Mouse (Mus musculus): ENCODE data around the gene Cldn15. TPM values are rescaled to one million over a fixed set of nuclear protein-coding genes. Genes with fewer than 3 reads are reported as not detected.
A peak's percentile ranks its signal among the peaks of the same experiment; 100 is the strongest.

The Cldn15 gene
- total RNA-seq, 2 experiments from 2014 or later: 0.17 TPM; not detected in 1

DNA sequence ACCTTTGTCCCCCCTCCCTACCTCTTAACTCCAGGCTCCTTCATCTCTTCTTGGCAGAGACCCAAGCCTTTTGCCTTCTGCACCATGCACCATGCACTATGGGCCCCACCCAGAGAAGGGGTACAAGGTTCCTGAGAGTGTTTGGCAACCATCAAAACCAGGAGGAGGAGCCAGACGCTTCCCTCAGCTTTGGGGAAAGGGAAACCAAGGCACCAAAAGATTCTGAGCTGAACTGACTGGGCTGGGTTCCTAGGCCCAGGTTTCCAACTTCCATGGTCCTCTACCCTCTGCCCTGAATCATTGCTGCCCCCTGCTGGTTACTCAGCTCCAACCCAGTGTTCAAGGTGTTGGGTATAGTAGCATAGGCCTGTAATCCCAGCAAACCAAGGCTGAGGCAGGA is 4.3 kb downstream of the Cldn15 start:
- DNase-seq (ENCODE audit: low spot score in 2 of 2): peak in 1 of 2 experiments; percentile 43
- intact Hi-C loops (cut with DNase I): no loop called here

- DNase-seq (ENCODE audit: low spot score in 2 of 2): no peak
- intact Hi-C loops (cut with DNase I): no loop called here
Observed at GRCm38 (mm10) chr5:136973670-136974069, 7.3 kb downstream of the Cldn15 start.

- intact Hi-C loops (cut with DNase I): no loop called here
- no peak for DNase-seq (ENCODE audit: low spot score in 2 of 2)
Observed at GRCm38 (mm10) chr5:136977769-136978168, 11.4 kb downstream of the Cldn15 start.

GRCm38 (mm10) chr5:136979762-136980161 is 13.3 kb downstream of the Cldn15 start:
- DNase-seq (ENCODE audit: low spot score in 2 of 2): no peak
- intact Hi-C loops (cut with DNase I): no loop called here

GRCm38 (mm10) chr5:136980974-136981373 is 14.6 kb downstream of the Cldn15 start:
- intact Hi-C loops (cut with DNase I): no loop called here
- DNase-seq (ENCODE audit: low spot score in 2 of 2): no peak

GRCm38 (mm10) chr5:136982338-136982930 is 16.0 kb downstream of the Cldn15 start:
- intact Hi-C loops (cut with DNase I): no loop called here
- peak in 1 of 2 experiments; percentile 39 for DNase-seq (ENCODE audit: low spot score in 2 of 2)

- intact Hi-C loops (cut with DNase I): no loop called here
- DNase-seq (ENCODE audit: low spot score in 2 of 2): no peak
Observed at GRCm38 (mm10) chr5:136984828-136985227, 18.4 kb downstream of the Cldn15 start.

DNA sequence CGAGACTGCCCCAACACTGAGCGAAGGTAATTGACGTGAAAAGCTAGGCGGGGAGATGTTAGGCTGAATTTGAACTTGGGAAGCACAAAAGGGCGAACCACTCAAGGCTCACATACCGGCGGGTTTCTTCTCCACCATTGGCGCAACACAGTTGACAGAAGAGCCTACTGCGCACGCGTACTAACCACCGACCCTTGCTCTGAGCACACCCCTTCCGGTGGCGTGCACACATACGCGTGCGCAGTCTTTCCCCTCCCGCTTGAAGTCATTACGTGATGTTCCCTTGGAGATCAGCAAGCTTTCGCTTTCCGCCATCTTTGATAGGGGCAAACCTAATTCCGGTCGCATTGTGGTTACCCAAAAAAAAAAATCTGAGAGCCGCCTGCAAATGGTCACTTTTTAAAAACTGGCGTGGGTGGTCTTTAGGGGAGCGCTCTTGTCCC is 20.3 kb downstream of the Cldn15 start, which contains the start of gene Plod3:
TSS of gene Plod3 (plus strand) at position 325 of the 443 bp plus-strand sequence.
- intact Hi-C loops (cut with DNase I): no loop called here
- peak; percentile 97 to 99 for DNase-seq (ENCODE audit: low spot score in 2 of 2)

DNA sequence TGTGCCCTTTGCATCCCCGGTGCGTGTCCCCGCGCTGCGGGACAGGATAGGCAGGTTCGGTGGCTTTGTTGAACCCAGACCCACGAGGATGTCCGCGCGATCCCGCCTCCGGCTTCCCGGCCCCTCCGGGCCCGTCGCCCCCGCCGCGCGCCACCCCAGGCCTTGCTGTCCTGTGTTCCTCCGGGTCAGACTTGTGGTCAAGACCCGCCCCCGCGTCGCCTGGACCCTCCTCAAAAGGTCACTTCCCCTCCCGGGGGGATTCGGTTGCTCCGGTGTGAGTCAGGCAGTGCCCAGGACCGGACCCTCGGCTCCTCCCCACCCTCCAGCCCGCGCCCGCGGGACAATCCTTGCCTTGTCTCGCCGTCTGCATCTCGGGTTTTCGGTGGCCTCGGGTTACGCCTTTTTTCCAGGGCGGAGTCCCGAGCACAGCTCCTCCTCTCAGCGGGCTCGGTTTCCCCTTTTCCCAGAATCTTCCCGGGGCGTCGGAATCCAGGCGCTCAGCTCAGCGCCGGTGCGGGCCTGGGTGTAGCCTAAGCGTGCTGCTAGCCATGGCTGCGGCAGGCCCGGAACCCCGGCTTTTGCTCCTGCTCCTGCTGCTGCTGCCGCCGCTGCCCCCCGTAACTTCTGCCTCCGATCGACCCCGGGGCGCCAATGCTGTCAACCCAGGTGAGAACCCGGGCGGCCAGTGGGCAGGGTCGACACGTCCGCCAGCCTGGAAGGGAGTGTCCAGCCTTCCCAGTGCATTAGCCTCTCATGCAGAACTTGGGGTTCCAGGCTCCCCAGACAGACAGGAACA is 20.9 kb downstream of the Cldn15 start:
- DNase-seq (ENCODE audit: low spot score in 2 of 2): peak; percentile 62 to 73
- intact Hi-C loops (cut with DNase I): no loop called here

- peak in 1 of 2 experiments; percentile 23 for DNase-seq (ENCODE audit: low spot score in 2 of 2)
- intact Hi-C loops (cut with DNase I): no loop called here
Observed at GRCm38 (mm10) chr5:136987934-136988271, 21.5 kb downstream of the Cldn15 start, which contains the start of gene Znhit1. Gene Znhit1 (minus strand): TSS chr5:136988021.

- intact Hi-C loops (cut with DNase I): no loop called here
- DNase-seq (ENCODE audit: low spot score in 2 of 2): peak; percentile 68 to 69
Observed at GRCm38 (mm10) chr5:136988420-136988819, 22.0 kb downstream of the Cldn15 start.

DNA sequence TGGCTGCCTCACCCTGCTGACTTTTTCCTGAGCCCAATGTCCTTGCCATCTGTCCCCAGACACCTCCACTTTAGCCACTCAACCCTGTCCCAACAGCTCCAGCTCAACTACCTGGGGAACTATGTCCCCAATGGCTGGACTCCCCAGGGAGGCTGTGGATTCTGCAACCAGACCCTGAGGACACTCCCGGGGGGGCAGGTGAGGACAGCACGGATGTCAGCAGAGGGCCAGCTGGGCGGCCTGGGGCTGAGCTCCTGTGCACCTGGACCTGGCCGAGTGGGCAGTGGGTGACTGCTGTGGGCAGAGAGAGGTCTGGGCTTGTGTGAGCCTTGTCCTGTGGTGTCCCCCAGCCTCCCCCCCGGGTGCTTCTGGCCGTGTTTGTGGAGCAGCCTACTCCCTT is 23.4 kb downstream of the Cldn15 start:
- no peak for DNase-seq (ENCODE audit: low spot score in 2 of 2)
- intact Hi-C loops (cut with DNase I): no loop called here

GRCm38 (mm10) chr5:136999449-136999848 is 33.0 kb downstream of the Cldn15 start:
- no peak for DNase-seq (ENCODE audit: low spot score in 2 of 2)
- intact Hi-C loops (cut with DNase I): no loop called here

DNA sequence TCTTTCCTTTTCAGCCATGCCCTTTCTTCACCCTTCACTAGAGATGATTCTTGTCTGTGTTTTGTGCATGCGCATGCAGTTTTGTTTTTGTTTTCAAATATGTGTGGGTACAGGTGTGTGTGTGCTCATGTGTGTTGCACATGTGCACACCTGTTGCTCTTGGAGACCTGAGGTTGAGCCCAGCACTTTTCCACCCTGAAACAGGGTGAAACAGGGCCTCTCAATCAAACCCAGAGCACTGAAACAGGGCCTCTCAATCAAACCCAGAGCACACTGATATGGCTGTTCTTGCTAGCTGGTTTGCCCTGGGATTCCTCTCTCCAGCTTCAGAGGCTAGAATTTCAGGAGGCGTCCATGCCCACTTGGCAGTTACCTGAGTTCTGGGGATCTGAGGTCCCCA is 34.2 kb downstream of the Cldn15 start:
- intact Hi-C loops (cut with DNase I): no loop called here
- no peak for DNase-seq (ENCODE audit: low spot score in 2 of 2)

DNA sequence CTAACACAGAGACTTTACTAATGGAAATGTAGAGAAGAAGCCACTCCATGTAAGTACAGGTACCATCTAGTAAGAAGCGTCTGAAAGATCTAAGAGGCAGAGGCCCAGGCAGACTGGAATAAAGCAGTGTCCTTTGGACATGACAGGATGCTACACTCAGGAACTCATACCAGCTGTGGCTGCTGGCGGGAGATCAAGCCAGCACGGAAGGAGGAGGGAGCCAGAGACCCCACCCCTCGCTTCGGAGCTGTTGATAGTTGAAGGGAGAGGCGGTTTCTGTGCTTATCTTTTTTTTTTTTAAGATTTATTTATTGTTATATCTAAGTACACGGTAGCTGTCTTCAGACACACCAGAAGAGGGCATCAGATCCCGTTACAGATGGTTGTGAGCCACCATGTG is 40.9 kb downstream of the Cldn15 start:
- intact Hi-C loops (cut with DNase I): no loop called here
- no peak for DNase-seq (ENCODE audit: low spot score in 2 of 2)

GRCm38 (mm10) chr5:137009988-137010387 is 43.6 kb downstream of the Cldn15 start:
- DNase-seq (ENCODE audit: low spot score in 2 of 2): peak in 1 of 2 experiments; percentile 67

GRCm38 (mm10) chr5:137012401-137012950 is 46.1 kb downstream of the Cldn15 start:
- no peak for DNase-seq (ENCODE audit: low spot score in 2 of 2)
- intact Hi-C loops (cut with DNase I): no loop called here

More at GRCm38 (mm10) chr5:137009988-137010387, 43.6 kb downstream of the Cldn15 start:
- intact Hi-C loops (cut with DNase I): no loop called here

GRCm38 (mm10) chr5:137015913-137016312 is 49.5 kb downstream of the Cldn15 start:
- intact Hi-C loops (cut with DNase I): no loop called here
- DNase-seq (ENCODE audit: low spot score in 2 of 2): no peak

GRCm38 (mm10) chr5:137024318-137024717 is 57.9 kb downstream of the Cldn15 start:
- intact Hi-C loops (cut with DNase I): loop anchor here (1.0 kb wide), 1 partner anchor 84 kb away; no protein-coding TSS in a partner anchor
- DNase-seq (ENCODE audit: low spot score in 2 of 2): no peak

GRCm38 (mm10) chr5:137025132-137025531 is 58.7 kb downstream of the Cldn15 start:
- peak; percentile 77 to 84 for DNase-seq (ENCODE audit: low spot score in 2 of 2)
- intact Hi-C loops (cut with DNase I): no loop called here

All from left cerebral cortex, postnatal 14 days (tissue).